Mouse (Mus musculus) macrophage (primary cell): Measurements from ENCODE around the gene Mrpl44. TPM values are rescaled to one million over a fixed set of nuclear protein-coding genes. Genes with fewer than 3 reads are reported as not detected.

Experiments
- H3K27ac ChIP-seq: fragments of 350-480 bp; formaldehyde crosslinking; 2 replicates; pipeline ENCODE4 v1.9.0; 2021
- H3K36me3 ChIP-seq: fragments of 350-480 bp; formaldehyde crosslinking; 2 replicates; pipeline ENCODE4 v1.9.0; 2021; ENCODE audit errors: inconsistent target
- H3K4me3 ChIP-seq: fragments of 350-480 bp; formaldehyde crosslinking; 2 replicates; pipeline ENCODE4 v1.9.0; 2021; ENCODE audit errors: inconsistent target
- H3K79me2 ChIP-seq: fragments of 350-480 bp; formaldehyde crosslinking; 2 replicates; pipeline ENCODE4 v1.9.0; 2021; ENCODE audit errors: inconsistent target
- WGBS: methylation state at CpG from one replicate; pipeline ENCODE4 v1.1.7; 2026; ENCODE audit warnings: inconsistent platforms; ENCODE audit not compliant: missing documents; 5-methylcytosine and 5-hydroxymethylcytosine counted together
- polyA plus RNA-seq: library from polyadenylated mRNA; stranded (reverse); fragments of 250-400 nt; gene quantifications from 3 replicates; pipeline ENCODE4 v1.2.4, GENCODE M21; 2018; ENCODE audit warnings: inconsistent platforms
- total RNA-seq, 78 experiments: library from RNA; depleted of rRNA; stranded (reverse); fragments of 250-400 nt; gene quantifications; 1 replicate in 9 of 78; 2 replicates in 24 of 78; 3 replicates in 43 of 78; 4 replicates in 2 of 78; pipeline ENCODE4 v1.2.4; 2018; ENCODE audit warnings: inconsistent platforms in 56 of 78

The Mrpl44 gene
- 10 to 100 TPM in 2 of 26 experiments, 1 to 10 TPM in 20, under 1 TPM in 2, not detected in 2; 0.61 to 14.1 (median 5.5) TPM for total RNA-seq (2018; cell fraction: chromatin; rRNA removed)
- 10 to 100 TPM in 25 of 26 experiments, 1 to 10 TPM in 1; 9.8 to 36.8 (median 24.6) TPM for total RNA-seq (2018; cell fraction: cytosol; rRNA removed)
- 10 to 100 TPM in 9 of 26 experiments, 1 to 10 TPM in 17; 2.1 to 21.7 (median 9.1) TPM for total RNA-seq (2018; cell fraction: nucleus; rRNA removed)
- 15.2 to 30.0 TPM (median 23.5 TPM) in 3 replicates for polyA plus RNA-seq

DNA sequence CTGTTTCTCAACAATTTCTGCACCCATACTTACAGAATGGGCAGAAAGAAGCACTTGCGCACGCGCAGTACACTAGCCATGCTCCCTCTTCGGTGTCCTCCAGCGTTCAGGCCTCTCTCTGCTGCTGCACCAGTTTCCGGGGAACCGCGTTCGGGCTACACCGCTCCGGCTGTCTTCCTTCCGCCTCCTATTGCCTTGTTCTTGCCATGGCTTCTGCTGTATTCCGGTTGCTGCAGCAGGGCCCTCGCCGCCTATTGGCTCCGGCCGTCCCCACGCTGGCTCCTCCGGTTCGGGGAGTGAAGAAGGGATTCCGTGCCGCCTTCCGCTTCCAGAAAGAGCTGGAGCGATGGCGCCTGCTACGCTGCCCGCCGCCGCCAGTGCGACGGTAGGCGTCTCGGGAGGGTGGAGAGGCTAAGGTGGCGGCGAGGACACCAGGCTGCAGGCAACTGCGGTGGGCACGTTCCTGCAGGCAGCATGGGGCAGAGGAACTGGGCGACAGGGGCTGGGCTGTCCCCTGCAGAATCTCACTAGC lies at the start of gene Mrpl44, which contains the start of gene Wdfy1:
Gene Mrpl44 (plus strand): TSS at position 92 of the 532 bp plus-strand sequence.
Gene Wdfy1 (minus strand): TSS at position 217 of the 532 bp plus-strand sequence.
- Histone ChIP-seq H3K27ac (peak within 1 kb of the TSS; percentile 45), H3K4me3 (peak within 1 kb of the TSS; percentile 75), H3K79me2 (peaks cover 21% of the 10 kb centered on the region), H3K36me3 (peaks cover 33% of the 10 kb centered on the region)
- WGBS, result 1% methylated on average over 38 of the region's 38 CpGs

DNA sequence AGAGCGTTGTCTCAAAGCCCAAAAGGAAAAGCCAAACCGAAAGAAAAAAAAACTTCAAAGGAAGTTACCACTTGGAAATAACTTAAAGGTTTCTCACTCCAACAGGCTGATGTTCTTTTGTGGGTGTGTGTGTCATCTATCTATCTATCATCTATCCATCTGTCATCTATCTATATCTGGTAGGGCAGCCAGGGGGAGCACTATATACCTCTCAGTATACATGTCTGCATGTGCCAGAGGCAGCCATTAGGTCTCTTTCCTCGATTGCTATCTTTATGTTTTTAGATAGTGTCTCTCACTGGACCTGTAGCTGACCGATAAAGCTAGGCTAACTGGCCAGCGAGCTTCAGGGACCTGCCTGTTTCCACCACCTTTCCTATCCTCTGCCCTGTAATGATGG lies 41.0 kb upstream of the Mrpl44 start:
- H3K79me2 ChIP-seq, result no peaks in the 10 kb centered on the region; the same call in 1 of the 2 replicates
- no peak overlapping the region for H3K4me3 ChIP-seq
- WGBS, result 83% methylated on average over 5 of the region's 5 CpGs
- H3K27ac ChIP-seq, result no peak overlapping the region
- peaks cover 35% of the 10 kb centered on the region for H3K36me3 ChIP-seq

DNA sequence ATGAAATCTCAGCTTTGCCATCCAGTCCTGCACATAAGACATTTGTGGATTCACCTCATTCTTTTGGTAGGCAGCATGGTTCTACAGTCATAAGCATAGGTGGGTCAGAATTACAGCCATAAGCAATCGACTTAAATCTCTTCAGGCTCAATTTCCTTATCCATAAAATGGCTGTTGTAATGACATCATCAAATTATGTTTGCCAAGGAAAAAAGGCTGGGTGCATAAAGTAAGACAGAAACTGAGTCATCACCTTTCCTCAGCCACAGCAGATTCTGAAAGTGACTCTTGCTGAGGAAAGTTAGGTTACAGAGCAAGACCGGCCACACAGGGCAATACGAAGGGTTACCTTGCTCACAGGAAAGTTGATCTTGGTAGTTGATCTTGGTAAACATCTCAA lies 39.4 kb upstream of the Mrpl44 start:
- WGBS, result 87% methylated on average over 3 of the region's 3 CpGs
- H3K36me3 ChIP-seq, result peaks cover 30% of the 10 kb centered on the region
- H3K79me2 ChIP-seq, result peaks cover 8% of the 10 kb centered on the region; the same call in 1 of the 2 replicates
- no peak overlapping the region for H3K27ac ChIP-seq
- no peak overlapping the region for H3K4me3 ChIP-seq

DNA sequence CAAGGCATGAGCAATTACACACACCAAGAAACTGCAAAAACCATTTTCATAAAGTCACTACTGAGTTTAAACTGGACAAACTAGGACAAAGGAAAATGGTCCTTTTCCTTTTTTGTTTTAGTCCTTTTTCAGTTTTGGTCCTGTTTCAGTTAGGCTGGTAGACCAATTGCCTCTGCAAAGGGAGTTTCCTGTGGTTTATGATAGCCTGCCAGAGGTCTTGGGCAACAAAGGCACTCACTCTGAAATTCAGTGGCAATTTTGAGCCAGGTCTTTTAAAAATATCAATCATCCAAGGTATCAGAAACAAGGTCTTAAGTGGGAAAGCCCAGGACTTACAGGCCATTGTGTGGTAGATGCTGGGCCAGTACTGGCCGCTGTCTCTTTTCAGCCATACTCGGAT lies 36.1 kb upstream of the Mrpl44 start:
- no peak overlapping the region for H3K27ac ChIP-seq
- 78% methylated on average over 2 of the region's 2 CpGs for WGBS
- H3K36me3 ChIP-seq, result peaks cover 17% of the 10 kb centered on the region; the same call in 1 of the 2 replicates

DNA sequence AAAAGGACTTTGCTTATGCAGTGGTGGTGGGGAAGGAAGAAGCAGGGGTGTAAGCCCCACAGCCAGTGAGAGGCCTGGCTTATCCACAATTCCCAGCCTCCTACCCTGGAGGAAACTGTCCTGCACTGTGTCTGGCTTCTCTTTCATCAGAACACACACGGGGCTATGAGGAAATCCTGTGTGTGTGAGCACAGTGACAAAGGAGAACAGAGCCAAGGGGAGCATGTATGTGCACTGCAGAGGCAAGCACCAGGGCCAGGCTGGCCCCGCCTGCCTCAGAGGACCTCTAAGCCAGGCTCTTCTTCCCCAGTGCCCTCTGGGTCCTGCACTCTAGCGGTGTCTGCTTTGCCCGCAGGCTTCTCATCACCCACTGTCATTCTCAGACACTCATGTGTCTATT lies 34.8 kb upstream of the Mrpl44 start:
- WGBS, result 12% methylated on average over 4 of the region's 4 CpGs
- H3K36me3 ChIP-seq, result peaks cover 17% of the 10 kb centered on the region; the same call in 1 of the 2 replicates
- H3K79me2 ChIP-seq, result peaks cover 52% of the 10 kb centered on the region
- H3K4me3 ChIP-seq, result no peak overlapping the region
- no peak overlapping the region for H3K27ac ChIP-seq

More for the DNA sequence above, 36.1 kb upstream of the Mrpl44 start:
- peaks cover 42% of the 10 kb centered on the region for H3K79me2 ChIP-seq
- H3K4me3 ChIP-seq, result no peak overlapping the region

DNA sequence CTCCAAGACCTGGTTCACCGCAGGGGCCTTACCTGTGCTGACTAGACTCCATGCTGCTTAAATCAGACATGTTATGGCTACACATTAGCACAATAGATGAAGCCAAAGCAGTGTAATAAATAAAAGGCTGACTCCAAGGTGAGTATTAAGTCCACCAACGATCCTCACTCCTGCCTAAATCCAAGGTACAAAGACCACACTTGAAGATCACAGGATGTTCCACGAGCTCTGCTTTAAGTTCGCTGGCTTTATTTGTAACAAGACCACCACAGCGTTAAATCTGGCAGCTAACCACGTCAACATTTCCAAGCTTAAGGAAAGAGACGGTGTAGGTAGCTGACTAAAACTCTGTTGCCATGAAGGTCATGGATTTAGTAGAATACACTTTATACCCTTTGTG lies 32.9 kb upstream of the Mrpl44 start:
- no peak overlapping the region for H3K27ac ChIP-seq
- H3K79me2 ChIP-seq, result peaks cover 71% of the 10 kb centered on the region
- H3K36me3 ChIP-seq, result peaks cover 17% of the 10 kb centered on the region; the same call in 1 of the 2 replicates
- H3K4me3 ChIP-seq, result no peak overlapping the region
- 93% methylated on average over 7 of the region's 7 CpGs for WGBS

DNA sequence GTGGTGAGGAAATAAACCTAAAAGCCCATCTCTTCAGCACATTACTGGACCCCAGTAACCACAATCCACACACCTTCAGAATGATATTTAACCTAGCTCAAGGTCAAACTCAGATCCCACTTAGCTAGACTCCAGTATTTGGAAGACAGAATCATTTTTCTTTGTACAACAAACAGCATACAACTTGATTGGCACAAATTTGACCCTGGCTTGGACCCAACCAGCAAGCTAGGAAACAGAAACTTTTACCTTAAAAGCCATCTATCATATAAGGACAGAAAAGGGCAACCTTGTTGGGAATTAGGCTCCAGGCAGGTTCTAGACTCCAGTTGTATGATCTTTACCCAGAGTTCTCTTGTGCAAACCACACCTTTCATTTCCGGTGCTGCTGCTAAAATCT lies 32.4 kb upstream of the Mrpl44 start:
- WGBS, result 63% methylated on average over 1 of the region's 1 CpGs
- peaks cover 15% of the 10 kb centered on the region; the same call in 1 of the 2 replicates for H3K36me3 ChIP-seq

DNA sequence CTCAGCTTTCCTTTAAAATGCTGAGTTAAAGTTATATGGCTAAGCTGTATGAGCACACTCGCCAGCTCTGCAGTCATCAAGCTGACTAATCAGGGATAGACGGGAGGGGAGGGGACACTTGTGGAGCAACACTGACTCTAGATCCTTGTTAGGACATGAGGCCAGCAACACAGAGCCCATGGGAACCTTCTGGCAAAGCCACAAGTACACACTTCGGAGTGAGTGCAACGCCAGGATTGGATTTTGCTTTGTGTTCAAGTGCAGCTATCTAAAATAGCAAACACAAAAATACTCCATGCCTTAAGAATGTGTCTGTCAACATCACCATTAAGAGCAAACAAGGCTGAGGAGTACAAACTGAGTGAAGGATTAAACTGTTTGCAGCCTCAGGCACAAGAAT lies 29.8 kb upstream of the Mrpl44 start:
- Histone ChIP-seq H3K27ac (no peak overlapping the region), H3K36me3 (no peaks in the 10 kb centered on the region), H3K4me3 (no peak overlapping the region), H3K79me2 (peaks cover 98% of the 10 kb centered on the region)
- WGBS, result 81% methylated on average over 4 of the region's 4 CpGs

More for the DNA sequence above, 32.4 kb upstream of the Mrpl44 start:
- peaks cover 76% of the 10 kb centered on the region for H3K79me2 ChIP-seq
- no peak overlapping the region for H3K4me3 ChIP-seq
- H3K27ac ChIP-seq, result no peak overlapping the region

DNA sequence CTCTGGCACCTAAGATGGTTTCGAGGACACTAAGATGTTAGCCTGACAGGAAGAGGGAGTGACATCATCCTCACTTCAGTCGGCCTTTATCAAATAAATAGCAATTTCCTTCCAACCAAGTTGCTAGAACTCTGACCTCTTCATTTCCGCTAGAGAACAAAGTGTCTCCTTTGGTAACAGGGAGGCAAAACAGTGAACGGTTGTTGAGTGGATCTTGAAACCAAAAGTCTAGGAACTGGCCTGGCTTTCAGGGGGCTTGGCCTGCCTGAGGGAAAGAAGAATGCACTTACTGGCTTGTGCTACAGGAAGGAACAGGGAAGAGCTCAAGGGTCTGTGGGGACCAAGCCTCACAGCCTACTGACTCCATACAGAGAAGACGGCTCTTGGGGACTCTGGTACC lies 24.6 kb upstream of the Mrpl44 start:
- Histone ChIP-seq H3K36me3 (no peaks in the 10 kb centered on the region), H3K27ac (no peak overlapping the region), H3K4me3 (no peak overlapping the region), H3K79me2 (peaks cover 100% of the 10 kb centered on the region)
- WGBS, result 28% methylated on average over 5 of the region's 5 CpGs

DNA sequence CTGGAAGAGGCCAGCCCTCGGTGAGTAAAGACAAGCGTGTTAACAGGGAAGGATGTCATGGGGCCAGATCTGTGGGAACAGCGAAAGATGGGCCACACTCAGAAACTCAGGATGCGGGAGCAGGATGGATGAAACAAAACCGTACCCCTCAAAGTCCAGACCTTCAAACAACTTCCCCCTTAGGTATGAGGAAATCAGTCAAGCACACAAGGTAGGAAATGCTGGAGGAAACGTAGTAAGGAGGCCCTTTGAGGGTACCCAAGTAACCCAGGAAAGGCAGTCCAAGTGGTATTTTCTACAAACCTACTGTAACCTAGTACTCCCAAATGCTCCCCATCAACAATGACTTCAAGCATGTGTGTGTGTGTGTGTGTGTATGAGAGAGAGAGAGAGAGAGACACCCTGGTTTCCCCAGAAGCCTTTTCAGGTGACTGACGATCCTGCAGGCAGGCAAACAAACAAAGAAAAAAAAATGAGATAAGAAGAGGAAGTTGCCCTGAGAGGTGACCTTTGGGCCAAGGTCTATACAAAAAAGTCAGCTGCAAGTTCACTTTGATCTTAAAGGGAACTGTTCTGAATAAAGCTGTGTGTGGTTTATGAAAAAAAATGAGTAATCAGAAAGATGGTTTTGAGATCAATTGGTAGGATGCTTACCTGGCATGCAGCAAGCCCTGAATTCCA lies 23.7 kb upstream of the Mrpl44 start:
- no peaks in the 10 kb centered on the region for H3K36me3 ChIP-seq

DNA sequence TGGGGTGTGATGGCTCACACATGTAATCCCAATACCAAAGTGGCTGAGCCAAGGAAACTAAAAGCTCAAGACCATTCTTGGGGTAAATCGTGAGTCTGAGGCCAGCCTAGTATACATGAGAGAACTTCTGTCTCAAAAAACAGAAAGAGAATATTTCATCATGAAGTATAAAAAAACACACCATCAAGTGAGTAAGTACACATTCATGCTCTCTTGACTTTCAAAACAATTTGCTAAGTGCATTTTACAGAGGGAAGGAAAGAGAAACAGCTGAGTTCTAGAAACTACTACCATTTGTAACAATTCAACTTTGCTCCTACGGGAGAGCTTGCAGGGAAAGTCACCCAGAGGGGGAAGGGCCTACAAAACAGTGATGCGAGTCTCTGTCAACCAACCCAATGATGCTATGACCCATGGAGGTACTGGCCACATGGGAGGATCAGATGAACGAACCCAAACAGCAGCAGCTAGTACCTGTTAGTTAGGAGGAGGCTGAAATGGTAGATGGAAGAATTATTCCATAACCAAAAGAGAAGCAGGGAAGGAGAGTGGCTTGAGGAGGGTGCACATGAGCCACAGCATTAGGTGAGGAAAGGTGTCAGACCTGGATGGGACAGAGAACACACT lies 23.0 kb upstream of the Mrpl44 start:
- no peak overlapping the region for H3K27ac ChIP-seq
- H3K4me3 ChIP-seq, result no peak overlapping the region
- peaks cover 100% of the 10 kb centered on the region for H3K79me2 ChIP-seq
- H3K36me3 ChIP-seq, result no peaks in the 10 kb centered on the region
- 69% methylated on average over 4 of the region's 4 CpGs for WGBS

More for the DNA sequence above, 23.7 kb upstream of the Mrpl44 start:
- Histone ChIP-seq H3K27ac (no peak overlapping the region), H3K4me3 (no peak overlapping the region), H3K79me2 (peaks cover 100% of the 10 kb centered on the region)
- 48% methylated on average over 7 of the region's 7 CpGs for WGBS

DNA sequence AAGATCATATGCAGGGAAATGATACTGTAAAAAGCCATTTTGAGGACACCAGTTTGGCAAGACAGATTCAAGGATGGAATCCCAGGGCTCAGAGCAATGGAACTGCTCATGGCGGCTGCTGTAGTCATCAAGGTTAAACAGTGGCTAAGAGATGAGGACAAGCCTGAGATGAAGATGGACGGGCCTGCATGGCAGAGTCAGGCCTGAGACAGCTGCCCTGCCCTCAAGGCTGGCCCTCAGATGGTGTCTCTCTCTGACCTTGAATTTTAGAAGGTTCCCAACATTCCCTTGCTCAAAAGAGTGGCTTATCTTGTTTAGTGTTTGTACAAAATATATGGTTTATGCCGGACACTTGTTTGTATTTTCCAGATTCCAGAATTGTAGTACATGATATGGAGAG lies 22.4 kb upstream of the Mrpl44 start:
- Histone ChIP-seq H3K4me3 (no peak overlapping the region), H3K79me2 (peaks cover 100% of the 10 kb centered on the region), H3K36me3 (no peaks in the 10 kb centered on the region), H3K27ac (no peak overlapping the region)
- WGBS, result 95% methylated on average over 3 of the region's 3 CpGs

DNA sequence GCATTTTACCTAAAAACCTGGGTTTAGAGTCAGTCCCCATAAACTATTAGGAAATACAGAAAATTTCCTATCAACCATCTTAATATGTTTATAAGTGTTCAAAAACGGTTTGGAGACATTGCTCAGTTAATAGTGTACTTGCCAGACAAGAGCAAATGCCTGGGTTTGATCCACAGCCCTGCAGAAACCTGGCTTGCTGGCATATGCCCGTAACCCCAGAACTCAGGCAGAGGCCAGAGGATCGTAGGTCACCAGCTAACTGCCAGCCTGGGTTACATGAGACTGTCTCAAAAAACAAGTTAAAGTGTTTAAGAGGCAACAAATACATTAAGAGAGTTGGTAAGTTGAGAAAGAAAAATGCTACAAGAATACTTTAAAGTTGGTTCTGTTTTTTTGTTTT lies 20.9 kb upstream of the Mrpl44 start:
- no peaks in the 10 kb centered on the region for H3K36me3 ChIP-seq
- no peak overlapping the region for H3K4me3 ChIP-seq
- peaks cover 100% of the 10 kb centered on the region for H3K79me2 ChIP-seq
- no peak overlapping the region for H3K27ac ChIP-seq
- WGBS, result 91% methylated on average over 3 of the region's 3 CpGs

DNA sequence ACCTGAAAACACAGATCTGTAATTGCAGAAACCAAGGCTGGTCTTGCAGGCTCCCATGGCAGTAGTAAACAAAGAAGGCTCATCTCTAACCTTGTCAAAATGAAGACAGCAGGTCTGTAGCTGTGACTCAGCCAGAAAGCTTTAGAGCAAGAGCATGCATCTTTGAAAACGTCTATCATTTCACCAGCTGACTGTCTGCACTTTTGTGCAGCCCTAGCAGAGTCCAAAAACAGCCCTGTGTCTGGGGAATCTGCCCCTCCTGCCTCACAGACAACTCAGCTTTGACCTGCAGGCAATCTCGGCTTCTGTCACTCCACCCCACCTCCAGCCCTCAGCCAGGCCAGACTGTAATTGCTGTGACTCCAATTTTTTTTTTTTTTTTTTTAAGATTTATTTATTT lies 20.4 kb upstream of the Mrpl44 start:
- H3K27ac ChIP-seq, result no peak overlapping the region
- no peak overlapping the region for H3K4me3 ChIP-seq
- no peaks in the 10 kb centered on the region for H3K36me3 ChIP-seq
- 58% methylated on average over 1 of the region's 2 CpGs for WGBS
- H3K79me2 ChIP-seq, result peaks cover 100% of the 10 kb centered on the region

DNA sequence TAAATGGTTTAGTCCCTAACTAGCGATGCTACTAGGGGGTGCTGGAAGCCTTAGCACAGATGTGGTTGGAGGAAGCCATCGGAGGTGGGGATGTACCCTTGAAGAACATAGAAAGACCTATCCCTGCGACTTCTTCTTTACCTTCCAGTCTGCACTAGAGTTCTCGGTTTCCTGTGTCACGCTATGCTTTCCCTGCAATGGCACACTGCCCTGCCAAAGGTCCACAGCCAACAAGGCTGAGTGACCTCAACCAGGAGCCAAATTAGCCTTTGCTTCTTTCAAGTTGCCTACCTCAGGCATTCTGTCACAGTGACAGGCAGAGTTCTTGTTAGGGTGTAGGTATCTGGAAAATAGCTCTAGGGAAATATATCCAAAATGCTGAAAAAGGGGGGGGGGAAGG lies 19.4 kb upstream of the Mrpl44 start:
- Histone ChIP-seq H3K36me3 (no peaks in the 10 kb centered on the region), H3K27ac (no peak overlapping the region), H3K4me3 (no peak overlapping the region), H3K79me2 (peaks cover 100% of the 10 kb centered on the region)
- WGBS, result 86% methylated on average over 5 of the region's 5 CpGs
